Mouse (Mus musculus) heart, embryonic 16.5 days (tissue): ENCODE data around the gene Abcg2. TPM values are rescaled to one million over a fixed set of nuclear protein-coding genes. Genes with fewer than 3 reads are reported as not detected.

Source experiments
- ATAC-seq: fragments of 200-750 bp; cut with Nextera tagmentation; replicated peaks from 2 replicates; pipeline ENCODE4 v1.8.0; 2017; ENCODE audit warnings: moderate number of reproducible peaks; ENCODE audit not compliant: insufficient read depth, low FRiP score; ENCODE audit errors: extremely low read depth
- H3K27ac ChIP-seq: fragments of 300-500 bp; sonication (generic); 2 replicates; pipeline ENCODE4 v1.5.1; 2014; ENCODE audit warnings: mild to moderate bottlenecking, low read length, control low read depth, moderate library complexity
- H3K27me3 ChIP-seq: fragments of 300-500 bp; sonication (generic); 2 replicates; pipeline ENCODE4 v1.6.1; 2014; ENCODE audit warnings: low read length, mixed read lengths; ENCODE audit not compliant: control insufficient read depth, insufficient read depth
- H3K36me3 ChIP-seq: fragments of 300-500 bp; sonication (generic); 2 replicates; pipeline ENCODE4 v1.6.1; 2014; ENCODE audit not compliant: control insufficient read depth, insufficient read depth
- H3K4me1 ChIP-seq: fragments of 300-500 bp; sonication (generic); 2 replicates; pipeline ENCODE4 v1.6.1; 2014; ENCODE audit warnings: low read length, mixed read lengths; ENCODE audit not compliant: control insufficient read depth, insufficient read depth
- H3K4me2 ChIP-seq: fragments of 300-500 bp; sonication (generic); 2 replicates; pipeline ENCODE4 v1.6.1; 2014; ENCODE audit warnings: low read depth, mild to moderate bottlenecking, control low read depth, low read length
- H3K4me3 ChIP-seq: fragments of 300-500 bp; sonication (generic); 2 replicates; pipeline ENCODE4 v1.5.1; 2014; ENCODE audit warnings: mild to moderate bottlenecking, control low read depth, low read length
- H3K9ac ChIP-seq: fragments of 300-500 bp; sonication (generic); 2 replicates; pipeline ENCODE4 v1.6.1; 2014; ENCODE audit warnings: low read length, control low read depth
- H3K9me3 ChIP-seq: fragments of 300-500 bp; sonication (generic); replicated peaks from 2 replicates; pipeline ENCODE4 v1.6.1; 2016; ENCODE audit warnings: low read length; ENCODE audit not compliant: control insufficient read depth
- WGBS: fragments of 180-500 bp; shearing (Covaris S2); extraction: QIAGEN DNeasy Blood & Tissue Kit; methylation state at CpG from one replicate; pipeline ENCODE4 v1.1.7; 2014; 5-methylcytosine and 5-hydroxymethylcytosine counted together
- polyA plus RNA-seq: library from polyadenylated mRNA; unstranded; fragments of >200 nt; fragmentation: Nextera tagmentation; extraction: Ambion mirVana; gene quantifications from 2 replicates; pipeline ENCODE4 v1.2.1, GENCODE M21; 2015

The Abcg2 gene
- polyA plus RNA-seq, 1 experiment from 2014 or later, result 61.3 TPM

GRCm38 (mm10) chr6:58644586-58644985, 60.3 kb downstream of the Abcg2 start:
- Histone ChIP-seq H3K27me3 (no peaks in the 10 kb centered on the region), H3K9me3 (no peaks in the 10 kb centered on the region), H3K4me1 (peaks cover 28% of the 10 kb centered on the region), H3K9ac (no peak overlapping the region), H3K36me3 (no peaks in the 10 kb centered on the region), H3K4me2 (no peak overlapping the region), H3K27ac (no peak overlapping the region), H3K4me3 (no peak overlapping the region)
- ATAC-seq, result no peak
- 50% methylated on average over 2 of the region's 2 CpGs for WGBS

- Histone ChIP-seq H3K36me3 (no peaks in the 10 kb centered on the region), H3K27me3 (no peaks in the 10 kb centered on the region), H3K27ac (peak overlapping the region; percentile 32; the same call in 1 of the 2 replicates), H3K9me3 (no peaks in the 10 kb centered on the region), H3K4me3 (no peak overlapping the region), H3K9ac (no peak overlapping the region), H3K4me2 (no peak overlapping the region), H3K4me1 (peaks cover 13% of the 10 kb centered on the region; the same call in 1 of the 2 replicates)
- no peak for ATAC-seq
- 27% methylated on average over 3 of the region's 3 CpGs for WGBS
Observed at GRCm38 (mm10) chr6:58648100-58648749, 63.9 kb downstream of the Abcg2 start.

- H3K27me3 ChIP-seq, result no peaks in the 10 kb centered on the region
- no peak overlapping the region for H3K27ac ChIP-seq
- no peaks in the 10 kb centered on the region for H3K36me3 ChIP-seq
- no peak overlapping the region for H3K4me3 ChIP-seq
- WGBS, result 84% methylated on average over 3 of the region's 3 CpGs
- no peak overlapping the region for H3K4me2 ChIP-seq
- H3K9me3 ChIP-seq, result no peaks in the 10 kb centered on the region
- ATAC-seq, result no peak
- H3K4me1 ChIP-seq, result peaks cover 8% of the 10 kb centered on the region; the same call in 1 of the 2 replicates
- no peak overlapping the region for H3K9ac ChIP-seq
Observed at GRCm38 (mm10) chr6:58650136-58650535, 65.8 kb downstream of the Abcg2 start.

- H3K36me3 ChIP-seq, result no peaks in the 10 kb centered on the region
- 28% methylated on average over 1 of the region's 1 CpGs for WGBS
- no peak overlapping the region for H3K9ac ChIP-seq
- no peak overlapping the region for H3K4me3 ChIP-seq
- ATAC-seq, result no peak
- no peaks in the 10 kb centered on the region for H3K27me3 ChIP-seq
- peaks cover 8% of the 10 kb centered on the region; the same call in 1 of the 2 replicates for H3K4me1 ChIP-seq
- no peak overlapping the region for H3K27ac ChIP-seq
- no peak overlapping the region for H3K4me2 ChIP-seq
- H3K9me3 ChIP-seq, result no peaks in the 10 kb centered on the region
Observed at GRCm38 (mm10) chr6:58651038-58651437, 66.7 kb downstream of the Abcg2 start.

- Histone ChIP-seq H3K27me3 (no peaks in the 10 kb centered on the region), H3K36me3 (peaks cover 8% of the 10 kb centered on the region; the same call in 1 of the 2 replicates), H3K4me2 (no peak overlapping the region), H3K4me3 (no peak overlapping the region), H3K9ac (no peak overlapping the region), H3K4me1 (no peaks in the 10 kb centered on the region), H3K9me3 (no peaks in the 10 kb centered on the region), H3K27ac (no peak overlapping the region)
- 84% methylated on average over 3 of the region's 3 CpGs for WGBS
- no peak for ATAC-seq
Observed at GRCm38 (mm10) chr6:58660951-58661575, 76.7 kb downstream of the Abcg2 start.

- no peak overlapping the region for H3K4me3 ChIP-seq
- H3K9ac ChIP-seq, result no peak overlapping the region
- no peaks in the 10 kb centered on the region for H3K27me3 ChIP-seq
- no peaks in the 10 kb centered on the region for H3K9me3 ChIP-seq
- no peak for ATAC-seq
- H3K27ac ChIP-seq, result no peak overlapping the region
- peaks cover 8% of the 10 kb centered on the region; the same call in 1 of the 2 replicates for H3K36me3 ChIP-seq
- no peak overlapping the region for H3K4me2 ChIP-seq
- no peaks in the 10 kb centered on the region for H3K4me1 ChIP-seq
- WGBS, result 92% methylated on average over 1 of the region's 1 CpGs
Observed at GRCm38 (mm10) chr6:58677802-58678201, 93.5 kb downstream of the Abcg2 start.

- no peaks in the 10 kb centered on the region for H3K27me3 ChIP-seq
- no peak overlapping the region for H3K27ac ChIP-seq
- ATAC-seq, result no peak
- no peak overlapping the region for H3K4me2 ChIP-seq
- no peak overlapping the region for H3K9ac ChIP-seq
- no peaks in the 10 kb centered on the region for H3K9me3 ChIP-seq
- no peaks in the 10 kb centered on the region for H3K4me1 ChIP-seq
- 94% methylated on average over 3 of the region's 3 CpGs for WGBS
- H3K36me3 ChIP-seq, result peaks cover 12% of the 10 kb centered on the region; the same call in 1 of the 2 replicates
- no peak overlapping the region for H3K4me3 ChIP-seq
Observed at GRCm38 (mm10) chr6:58678530-58678929, 94.2 kb downstream of the Abcg2 start.

- H3K36me3 ChIP-seq, result peaks cover 21% of the 10 kb centered on the region
- no peak overlapping the region for H3K4me2 ChIP-seq
- no peak overlapping the region for H3K4me3 ChIP-seq
- 45% methylated on average over 2 of the region's 2 CpGs for WGBS
- no peaks in the 10 kb centered on the region for H3K9me3 ChIP-seq
- ATAC-seq, result no peak
- no peak overlapping the region for H3K9ac ChIP-seq
- H3K27me3 ChIP-seq, result no peaks in the 10 kb centered on the region
- H3K4me1 ChIP-seq, result no peaks in the 10 kb centered on the region
- no peak overlapping the region for H3K27ac ChIP-seq
Observed at GRCm38 (mm10) chr6:58691584-58691983, 107.3 kb downstream of the Abcg2 start.

GRCm38 (mm10) chr6:58694257-58694656, 109.9 kb downstream of the Abcg2 start:
- no peak overlapping the region for H3K27ac ChIP-seq
- no peak for ATAC-seq
- no peaks in the 10 kb centered on the region for H3K4me1 ChIP-seq
- peaks cover 9% of the 10 kb centered on the region; the same call in 1 of the 2 replicates for H3K36me3 ChIP-seq
- no peaks in the 10 kb centered on the region for H3K9me3 ChIP-seq
- no peak overlapping the region for H3K4me2 ChIP-seq
- WGBS, result 89% methylated on average over 2 of the region's 2 CpGs
- no peaks in the 10 kb centered on the region for H3K27me3 ChIP-seq
- H3K4me3 ChIP-seq, result no peak overlapping the region
- no peak overlapping the region for H3K9ac ChIP-seq
